Mouse (Mus musculus): ENCODE measurements around the gene Doc2a.
"Not testable (repeated sequence)": the region's sequence is repeated elsewhere in the genome, so short reads cannot be mapped to it uniquely, and the experiment has no call there.

Doc2a gene

GRCm38 (mm10) chr7:126867534-126867933, 20.3 kb downstream of the Doc2a start:
- in situ Hi-C loops (cut with MboI; ENCODE audit: low sequenced_read_pairs): no loop called here

DNA sequence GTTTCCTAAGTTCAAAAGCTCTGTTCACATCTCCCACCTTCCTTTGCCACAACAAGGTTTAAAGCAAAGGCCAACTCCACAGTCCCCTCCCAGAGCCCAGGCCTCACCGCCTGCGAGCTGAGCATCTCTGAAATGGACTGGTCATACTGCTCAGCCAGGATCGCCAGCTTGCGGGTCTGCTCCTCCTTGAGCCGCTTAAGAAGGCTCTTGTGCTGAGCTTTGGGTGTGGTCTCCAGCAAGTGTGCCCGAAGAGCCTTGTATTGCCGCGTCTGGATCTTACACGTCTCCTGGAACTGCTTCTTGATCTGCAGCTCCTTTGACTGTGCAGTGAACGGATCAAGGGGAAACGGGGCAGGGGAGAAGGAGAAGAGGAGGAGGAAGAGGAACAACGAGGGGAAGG, 20.8 kb downstream of the Doc2a start:
- in situ Hi-C loops (cut with MboI; ENCODE audit: low sequenced_read_pairs): no loop called here

DNA sequence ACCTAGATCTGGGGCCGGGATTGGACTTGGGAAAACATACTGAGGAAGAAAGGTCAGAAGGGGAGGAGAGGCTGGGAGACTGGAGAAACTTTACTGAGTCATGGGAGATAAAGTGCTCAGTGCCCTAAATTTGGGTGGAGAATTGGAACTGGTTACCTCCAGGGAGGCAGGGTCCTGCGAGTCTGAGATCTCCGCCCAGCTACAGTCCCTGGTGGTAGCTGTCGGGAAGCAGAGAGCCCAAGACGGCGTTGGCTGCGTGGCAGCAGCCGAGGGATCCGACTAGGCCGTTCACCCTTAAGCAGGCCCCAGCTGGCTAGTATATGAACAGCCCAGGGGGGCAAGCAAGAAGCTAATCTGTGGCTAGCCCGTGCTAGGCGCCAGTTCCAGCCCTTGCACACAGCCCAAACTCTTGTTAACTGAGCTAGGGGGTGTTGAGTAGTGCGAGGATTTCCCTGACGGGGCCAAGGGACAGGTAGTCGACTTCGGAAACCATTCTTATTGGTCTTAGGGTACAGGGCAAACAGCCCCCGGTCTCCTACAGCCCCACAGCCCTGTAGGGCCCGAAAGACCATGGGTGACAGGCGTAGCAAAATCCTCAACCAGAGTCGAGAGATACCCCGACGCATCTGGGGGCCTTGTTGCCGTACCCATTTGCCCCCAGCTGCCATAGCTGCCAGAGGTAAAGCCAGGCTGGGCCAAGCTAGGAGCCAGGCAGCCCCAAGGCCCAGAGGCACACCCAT, 22.7 kb downstream of the Doc2a start:
- in situ Hi-C loops (cut with MboI; ENCODE audit: low sequenced_read_pairs): no loop called here

DNA sequence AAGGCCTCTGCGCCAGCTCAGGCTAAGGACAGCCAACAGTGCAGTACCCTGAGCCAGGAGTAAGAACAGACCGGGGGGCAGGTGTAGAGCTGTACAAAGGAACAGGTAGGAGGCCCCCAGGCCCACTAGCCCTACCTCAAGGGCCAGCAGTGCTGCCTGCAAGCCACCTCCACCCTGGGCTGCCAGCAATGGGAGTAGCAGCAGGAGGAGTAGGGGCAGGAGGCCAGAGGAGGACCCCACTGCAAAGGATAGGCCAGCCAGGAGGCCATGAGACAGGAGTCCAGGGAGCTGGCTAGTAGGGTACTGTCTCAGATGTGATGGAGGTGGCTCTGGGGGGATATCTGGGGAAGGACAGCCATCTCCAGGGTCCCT, 23.3 kb downstream of the Doc2a start:
- in situ Hi-C loops (cut with MboI; ENCODE audit: low sequenced_read_pairs): no loop called here

GRCm38 (mm10) chr7:126877239-126877638, 30.0 kb downstream of the Doc2a start:
- in situ Hi-C loops (cut with MboI; ENCODE audit: low sequenced_read_pairs): no loop called here

GRCm38 (mm10) chr7:126881040-126881439, 33.8 kb downstream of the Doc2a start:
- in situ Hi-C loops (cut with MboI; ENCODE audit: low sequenced_read_pairs): no loop called here

DNA sequence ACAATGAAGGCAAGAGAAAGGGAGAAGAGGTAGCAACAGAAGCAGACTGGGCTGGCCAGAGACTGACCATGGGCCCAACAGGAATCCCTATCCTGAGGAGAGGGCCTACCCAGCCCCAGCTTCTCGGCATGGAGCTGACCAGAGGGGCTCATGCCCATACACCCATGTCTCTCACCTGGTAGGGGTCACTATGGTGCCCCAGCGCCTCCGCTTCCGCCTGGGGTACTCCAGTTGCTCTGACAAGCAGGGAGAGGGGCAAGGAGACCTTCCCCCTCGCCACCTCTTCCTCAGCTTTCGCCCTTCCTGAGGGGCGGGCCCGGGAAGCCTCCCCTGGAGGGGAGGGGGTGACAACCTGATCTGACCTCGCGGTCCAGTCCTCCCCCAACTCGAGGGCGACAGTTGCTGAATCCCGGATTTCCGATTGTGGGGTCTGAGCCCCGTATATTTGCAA, 36.5 kb downstream of the Doc2a start:
- in situ Hi-C loops (cut with MboI; ENCODE audit: low sequenced_read_pairs): no loop called here

GRCm38 (mm10) chr7:126884286-126885164, 37.3 kb downstream of the Doc2a start, which contains the start of gene Taok2:
Gene Taok2, minus strand, starts transcription at chr7:126884703.
- in situ Hi-C loops (cut with MboI; ENCODE audit: low sequenced_read_pairs): no loop called here

DNA sequence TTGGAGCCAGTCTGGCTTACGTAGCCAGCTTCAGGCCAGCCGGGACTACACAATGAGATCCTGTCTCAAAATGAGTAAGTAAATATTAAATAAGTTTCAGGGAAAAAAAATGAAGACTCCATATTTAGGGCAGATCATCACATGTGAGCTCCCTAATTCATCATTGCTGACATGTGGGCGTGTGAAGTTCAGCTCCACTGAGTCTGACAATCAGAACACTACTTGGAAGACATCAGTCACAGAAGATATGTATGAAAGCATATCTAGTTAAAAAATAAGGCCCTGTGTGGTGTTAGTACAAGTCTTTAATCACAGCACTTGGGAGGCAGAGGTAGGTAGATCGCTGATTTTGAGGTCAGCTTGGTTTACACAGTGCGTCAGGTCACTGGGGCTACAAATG, 40.1 kb downstream of the Doc2a start:
- in situ Hi-C loops (cut with MboI; ENCODE audit: low sequenced_read_pairs): no loop called here

DNA sequence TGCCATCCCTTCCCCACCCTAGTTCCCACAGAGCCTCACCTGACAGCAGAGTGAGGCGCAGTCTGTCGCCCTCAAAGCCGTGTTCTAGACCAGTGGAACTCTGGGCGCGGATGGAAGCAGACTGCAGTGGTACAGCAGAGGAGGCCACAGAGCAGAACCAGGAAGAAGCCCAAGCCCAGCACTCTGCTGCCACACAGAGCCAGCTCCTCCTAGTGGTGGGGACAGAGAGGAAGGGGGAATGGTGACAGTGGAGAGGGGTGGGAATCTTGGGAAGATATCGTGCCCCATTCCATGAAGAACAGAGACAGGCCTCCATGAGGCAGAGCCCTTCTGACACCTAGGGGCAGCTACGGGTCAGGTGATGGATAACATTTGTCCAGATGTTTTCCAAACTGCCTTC, 41.6 kb downstream of the Doc2a start:
- in situ Hi-C loops (cut with MboI; ENCODE audit: low sequenced_read_pairs): no loop called here

DNA sequence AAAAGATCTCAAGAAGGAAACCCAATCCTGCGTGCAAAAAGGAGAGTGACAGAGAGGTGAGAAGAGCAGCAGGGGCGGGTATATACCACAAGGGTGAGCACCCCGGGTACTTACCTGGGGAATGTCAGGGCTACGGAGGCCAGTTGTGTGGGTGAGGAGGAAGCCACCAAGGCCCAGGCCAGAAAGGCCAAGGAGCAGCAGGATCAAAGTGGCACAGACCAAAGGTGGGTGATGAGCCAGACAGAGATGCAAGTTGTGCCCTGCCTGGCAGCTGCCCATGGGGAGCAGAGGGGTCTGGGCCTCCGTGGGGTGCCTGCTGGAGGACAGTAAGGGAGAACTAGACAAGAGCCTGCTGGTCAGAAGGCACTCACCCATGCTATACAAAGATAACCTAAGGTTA, 49.7 kb downstream of the Doc2a start:
- in situ Hi-C loops (cut with MboI; ENCODE audit: low sequenced_read_pairs): no loop called here

GRCm38 (mm10) chr7:126897390-126898101, 50.3 kb downstream of the Doc2a start:
- in situ Hi-C loops (cut with MboI; ENCODE audit: low sequenced_read_pairs): no loop called here

DNA sequence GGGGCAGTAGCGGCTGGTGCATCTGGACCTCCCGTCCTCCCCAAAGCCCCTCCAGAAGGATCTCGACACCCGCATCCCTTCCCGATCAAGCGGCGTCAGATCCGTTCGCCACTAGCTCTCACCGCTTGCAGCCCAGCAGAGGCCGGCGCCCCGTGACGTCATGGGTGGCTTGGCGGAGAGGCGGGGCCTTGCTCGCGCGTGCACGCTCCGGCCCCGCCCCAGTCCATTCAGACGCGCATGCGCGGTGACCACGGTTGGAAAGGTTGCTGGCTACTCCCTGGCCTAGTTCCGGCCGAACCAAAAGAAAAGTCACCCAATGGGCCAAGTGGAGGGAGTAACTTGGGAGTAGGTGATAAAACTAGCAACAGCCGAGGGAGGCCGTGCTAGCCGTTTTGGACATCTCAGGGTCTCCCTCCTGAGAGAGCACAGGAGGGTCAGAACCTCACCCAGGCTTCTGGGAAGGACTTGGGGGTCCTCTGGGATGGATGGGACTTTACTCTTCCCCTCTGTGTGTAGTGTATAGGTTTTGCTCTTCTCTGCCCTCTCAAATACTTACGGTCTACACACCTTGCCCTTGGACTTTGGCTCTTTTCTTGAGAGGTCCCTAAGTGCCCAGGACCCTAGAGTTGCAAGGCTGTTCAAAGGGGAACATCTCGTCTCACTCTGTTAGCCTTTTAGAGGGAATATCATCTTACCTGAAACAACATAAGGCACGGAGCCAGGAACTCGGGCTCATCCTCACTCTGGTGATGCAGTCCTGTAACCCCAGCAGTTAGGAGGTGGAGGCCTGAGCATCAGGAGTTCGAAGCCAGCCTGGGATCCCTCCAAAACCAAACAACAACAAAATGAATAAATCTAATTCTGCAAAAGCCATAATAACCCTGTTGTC, 51.1 kb downstream of the Doc2a start:
- in situ Hi-C loops (cut with MboI; ENCODE audit: low sequenced_read_pairs): no loop called here

DNA sequence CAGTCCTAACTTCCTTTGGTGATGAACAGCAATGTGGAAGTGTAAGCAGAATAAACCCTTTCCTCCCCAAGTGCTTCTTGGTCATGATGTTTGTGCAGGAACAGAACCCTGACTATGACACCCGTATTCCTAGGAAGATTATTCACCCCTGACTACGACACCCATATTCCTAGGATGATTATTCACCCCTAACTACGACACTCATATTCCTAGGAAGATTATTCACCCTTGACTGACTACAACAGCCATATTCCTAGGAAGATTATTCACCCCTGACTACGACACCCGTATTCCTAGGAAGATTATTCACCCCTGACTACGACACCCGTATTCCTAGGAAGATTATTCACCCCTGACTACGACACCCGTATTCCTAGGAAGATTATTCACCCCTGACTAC, 52.6 kb downstream of the Doc2a start:
- in situ Hi-C loops (cut with MboI; ENCODE audit: low sequenced_read_pairs): not testable (repeated sequence)

Data from CH12F3 (cell line).